Mouse (Mus musculus) MN1 (cell line): ENCODE data around the gene Dnaaf2.
"Not testable (repeated sequence)": the region's sequence is repeated elsewhere in the genome, so short reads cannot be mapped to it uniquely, and the experiment has no call there.

ENCODE experiments used
- DNase-seq: peaks from one replicate; pipeline ENCODE4 v3.0.0-alpha.2; 2016; ENCODE audit warnings: low spot score

The Dnaaf2 gene

GRCm38 (mm10) chr12:69164904-69165303 is 33.3 kb downstream of the Dnaaf2 start:
- DNase-seq, result no peak

GRCm38 (mm10) chr12:69163586-69163985 is 34.6 kb downstream of the Dnaaf2 start:
- not testable (repeated sequence) for DNase-seq

GRCm38 (mm10) chr12:69160677-69161076 is 37.6 kb downstream of the Dnaaf2 start:
- DNase-seq, result not testable (repeated sequence)

- DNase-seq, result peak; percentile 87
These were observed 38.7 kb downstream of the Dnaaf2 start for GRCm38 (mm10) chr12:69159578-69159940.

- DNase-seq, result peak; percentile 100
These were observed 39.3 kb downstream of the Dnaaf2 start, which contains the start of gene Rps29 for GRCm38 (mm10) chr12:69158765-69159577. TSS of gene Rps29 (minus strand) at chr12:69159186.

- peak; percentile 54 for DNase-seq
These were observed 39.9 kb downstream of the Dnaaf2 start for GRCm38 (mm10) chr12:69158366-69158764.

GRCm38 (mm10) chr12:69157107-69157506 is 41.1 kb downstream of the Dnaaf2 start:
- no peak for DNase-seq

- DNase-seq, result no peak
These were observed 41.8 kb downstream of the Dnaaf2 start for GRCm38 (mm10) chr12:69156436-69156835.

- no peak for DNase-seq
These were observed 42.3 kb downstream of the Dnaaf2 start for GRCm38 (mm10) chr12:69155923-69156322.

- no peak for DNase-seq
These were observed 48.2 kb downstream of the Dnaaf2 start for GRCm38 (mm10) chr12:69150049-69150448.

GRCm38 (mm10) chr12:69147166-69147735 is 51.0 kb downstream of the Dnaaf2 start:
- DNase-seq, result no peak

GRCm38 (mm10) chr12:69143460-69143859 is 54.8 kb downstream of the Dnaaf2 start:
- no peak for DNase-seq

GRCm38 (mm10) chr12:69139841-69140240 is 58.4 kb downstream of the Dnaaf2 start:
- DNase-seq, result no peak

GRCm38 (mm10) chr12:69139201-69139600 is 59.0 kb downstream of the Dnaaf2 start:
- no peak for DNase-seq
